Mouse (Mus musculus): ENCODE results near the gene Phf19. TPM values are rescaled to one million over a fixed set of nuclear protein-coding genes. Genes with fewer than 3 reads are reported as not detected.

Gene Phf19
- total RNA-seq, 2 experiments from 2014 or later, result 3.9 to 4.7 TPM

DNA sequence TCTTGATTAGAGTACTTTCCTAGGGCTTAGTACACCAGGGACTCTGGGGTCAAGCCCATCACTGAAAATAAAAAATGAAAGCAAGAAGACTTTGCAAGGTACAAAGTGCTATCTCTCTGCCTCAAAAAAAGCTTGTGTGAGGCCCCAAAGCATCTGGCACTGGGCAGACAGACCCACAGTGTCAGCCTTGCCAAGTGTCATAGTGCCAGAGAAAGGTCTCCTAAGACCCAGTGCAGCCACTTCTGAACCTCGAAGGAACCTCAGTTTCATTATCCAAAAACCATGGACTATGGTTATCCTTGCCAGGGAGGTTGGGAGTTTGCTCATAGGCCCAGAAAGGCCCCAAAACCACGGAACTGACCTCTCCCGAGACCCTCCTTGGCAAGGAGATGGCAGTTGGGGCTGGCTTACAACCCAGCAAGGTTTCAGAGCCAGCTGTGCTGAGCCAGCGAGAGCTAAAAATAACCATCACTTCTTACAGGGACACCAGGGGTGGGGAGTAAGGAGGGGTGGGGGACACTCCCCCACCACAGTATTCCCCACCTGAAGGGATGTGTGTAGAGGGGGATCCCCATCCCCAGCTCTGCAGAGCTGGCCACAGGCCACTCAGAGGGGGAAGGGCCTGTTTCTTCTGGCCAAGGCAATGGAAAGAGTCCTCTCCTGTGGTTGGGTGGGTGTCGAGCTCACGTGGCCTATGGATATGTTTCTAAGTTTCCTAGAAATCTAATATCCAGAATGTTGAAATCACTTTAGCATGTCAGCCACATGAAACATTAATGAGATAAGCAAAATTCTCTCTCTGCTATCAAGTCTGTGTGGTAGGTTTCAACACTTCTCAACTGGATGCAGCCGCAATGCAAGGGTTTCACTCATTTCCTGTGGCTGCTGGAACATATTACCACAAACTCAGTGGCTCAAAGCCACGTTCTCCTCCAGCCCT lies 24.7 kb upstream of the Phf19 start:
- DNase-seq, result peak; percentile 32

DNA sequence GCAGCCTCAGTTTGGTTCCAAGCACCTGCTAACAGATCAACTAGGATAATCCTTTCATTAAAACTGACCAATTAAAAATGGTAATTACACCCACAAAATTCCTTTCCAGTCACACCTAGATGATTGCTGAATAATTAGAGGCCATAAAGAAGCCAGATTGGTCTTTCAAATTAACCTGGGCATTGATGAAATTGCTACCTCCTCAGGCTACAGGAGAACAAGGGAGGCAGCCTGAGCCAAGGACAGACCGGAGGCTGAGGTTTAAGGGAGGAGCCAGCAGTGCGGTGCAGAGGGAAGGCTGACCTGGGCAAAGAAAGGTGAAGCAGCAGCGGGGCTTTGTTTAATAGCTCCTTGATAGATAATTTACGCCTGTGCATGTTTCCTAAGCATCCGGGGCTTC lies 23.6 kb upstream of the Phf19 start:
- no peak for DNase-seq

DNA sequence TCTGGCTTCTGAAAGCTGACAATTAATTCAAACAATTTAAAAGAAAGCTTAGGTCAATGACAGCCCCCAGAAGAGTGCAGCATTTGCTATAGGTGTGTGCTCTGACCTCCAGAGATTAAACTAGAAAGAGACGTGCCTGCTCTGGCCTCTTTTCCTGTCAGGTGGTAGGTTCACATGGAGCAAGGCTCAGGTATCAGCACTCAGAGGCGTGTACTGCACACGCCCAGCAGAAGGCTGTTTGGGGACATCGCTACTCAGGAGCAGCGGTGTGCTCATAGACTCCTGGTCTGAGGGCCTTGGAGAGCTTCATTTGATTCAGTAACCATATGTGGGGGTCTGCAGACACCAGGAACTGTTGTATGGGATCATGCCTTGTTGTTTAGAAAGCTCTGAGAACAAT lies 13.5 kb upstream of the Phf19 start:
- no peak for DNase-seq

- no peak for DNase-seq
Observed at GRCm38 (mm10) chr2:34922729-34923128, 8.9 kb upstream of the Phf19 start.

DNA sequence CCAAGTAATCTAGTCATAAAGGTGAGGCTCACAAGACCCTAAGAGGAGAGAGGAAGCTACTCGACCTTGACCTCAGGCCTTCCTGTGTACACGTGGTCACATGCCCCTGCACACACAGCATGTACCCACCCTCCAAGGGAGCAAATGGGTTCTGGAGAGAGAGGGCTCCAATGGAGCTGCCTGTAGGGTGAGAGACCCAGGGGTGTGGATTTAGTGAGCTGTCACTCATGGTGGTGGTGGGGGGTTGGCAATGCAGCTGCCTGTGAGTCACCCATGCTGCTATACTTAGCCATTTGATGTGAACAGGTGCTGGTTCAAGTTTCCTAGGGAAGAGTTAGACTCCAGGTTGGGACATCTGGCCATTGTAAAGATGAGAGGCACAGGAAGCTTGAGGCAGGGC lies 6.3 kb upstream of the Phf19 start:
- DNase-seq, result no peak

- DNase-seq, result no peak
Observed at GRCm38 (mm10) chr2:34915103-34915502, 1.3 kb upstream of the Phf19 start.

DNA sequence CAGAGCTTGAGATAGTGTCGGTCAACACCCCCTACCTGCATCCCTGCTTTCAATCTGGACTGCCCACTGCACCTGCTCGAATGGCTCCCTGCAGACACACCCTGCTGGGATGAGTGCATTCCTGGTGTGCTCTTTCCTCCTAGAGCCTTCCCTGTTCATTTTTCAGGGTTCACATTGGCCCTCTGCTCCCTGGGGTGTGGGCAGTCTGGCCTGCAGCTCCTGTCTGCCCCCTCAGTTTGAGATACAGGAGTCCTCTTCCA lies 927 bp upstream of the Phf19 start:
- DNase-seq, result no peak

GRCm38 (mm10) chr2:34914069-34914822 lies 420 bp upstream of the Phf19 start:
- peak; percentile 48 for DNase-seq

DNA sequence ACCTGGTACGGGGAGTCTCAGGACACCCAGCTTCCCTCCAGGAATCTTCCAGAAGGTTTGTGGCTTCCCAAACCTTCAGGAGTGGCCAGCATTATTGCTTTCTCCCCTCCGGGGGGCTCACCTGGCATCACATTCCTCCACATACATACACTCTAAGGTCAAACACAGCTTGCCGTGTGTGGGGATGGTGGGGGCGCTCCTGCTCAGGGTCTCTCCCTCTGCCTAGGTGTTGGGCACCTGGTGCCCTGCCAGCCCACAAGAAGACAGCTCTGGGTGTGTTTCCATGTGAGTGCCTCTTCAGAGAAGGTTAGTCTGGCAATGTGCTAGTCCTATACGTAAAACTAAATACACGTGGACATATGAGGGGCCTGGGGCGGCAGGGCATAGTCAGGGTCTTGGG lies 1.2 kb downstream of the Phf19 start:
- no peak for DNase-seq

DNA sequence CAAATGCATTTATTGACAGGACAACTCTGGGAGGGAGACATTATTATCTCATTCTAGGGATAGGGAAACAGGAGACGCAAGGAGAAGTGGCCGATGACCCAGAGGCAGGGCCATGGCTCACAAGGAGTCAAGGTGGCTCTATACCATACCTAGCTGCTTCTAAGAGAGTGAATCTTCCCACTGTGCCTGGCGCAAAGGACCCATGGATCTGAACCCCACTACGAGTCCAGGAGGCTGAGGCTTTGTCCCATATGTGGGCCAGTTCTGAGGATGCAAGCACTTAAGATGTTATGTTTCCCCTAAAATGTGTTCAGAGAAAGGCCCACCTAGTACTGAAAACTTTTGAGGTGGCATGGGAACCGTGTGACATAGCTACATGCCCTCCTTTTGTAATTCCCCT lies 2.0 kb downstream of the Phf19 start:
- DNase-seq, result no peak

GRCm38 (mm10) chr2:34909719-34910118 lies 4.1 kb downstream of the Phf19 start:
- DNase-seq, result no peak

DNA sequence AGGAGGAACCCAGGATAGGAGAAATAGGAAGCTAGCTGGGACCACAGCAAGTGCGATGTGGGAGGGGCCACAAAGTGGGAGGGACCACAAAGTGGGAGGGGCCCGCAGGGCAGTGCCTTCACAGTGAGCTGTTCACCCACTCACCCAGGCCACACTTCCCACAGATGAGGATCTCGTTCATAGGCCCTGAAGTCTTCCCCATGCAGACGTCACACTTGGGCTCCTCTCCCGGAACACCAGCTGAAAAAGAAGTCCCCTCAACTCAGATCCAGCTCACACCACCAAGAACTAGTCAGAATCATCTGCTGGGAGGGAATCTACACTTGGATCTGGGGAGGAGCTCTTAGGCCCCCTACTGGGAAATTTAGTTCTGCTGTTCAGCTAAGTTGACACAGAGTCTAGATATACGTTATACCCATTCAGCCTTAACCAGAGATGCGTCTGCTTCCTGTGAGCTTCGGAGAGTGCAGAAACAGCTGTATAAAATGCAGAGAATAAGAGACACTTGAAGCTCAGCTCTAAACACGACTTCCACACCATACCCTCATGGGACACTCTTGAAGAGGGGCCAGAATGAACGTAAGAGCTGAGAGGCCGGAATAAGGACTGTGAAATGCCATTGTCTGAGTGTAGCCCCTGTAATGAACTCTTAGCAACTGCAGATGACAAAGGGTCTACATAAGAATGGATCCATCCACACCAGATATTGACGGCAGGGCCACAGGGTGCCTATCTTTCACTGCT lies 6.8 kb downstream of the Phf19 start:
- DNase-seq, result peak; percentile 71

- no peak for DNase-seq
Observed at GRCm38 (mm10) chr2:34906426-34906825, 7.4 kb downstream of the Phf19 start.

DNA sequence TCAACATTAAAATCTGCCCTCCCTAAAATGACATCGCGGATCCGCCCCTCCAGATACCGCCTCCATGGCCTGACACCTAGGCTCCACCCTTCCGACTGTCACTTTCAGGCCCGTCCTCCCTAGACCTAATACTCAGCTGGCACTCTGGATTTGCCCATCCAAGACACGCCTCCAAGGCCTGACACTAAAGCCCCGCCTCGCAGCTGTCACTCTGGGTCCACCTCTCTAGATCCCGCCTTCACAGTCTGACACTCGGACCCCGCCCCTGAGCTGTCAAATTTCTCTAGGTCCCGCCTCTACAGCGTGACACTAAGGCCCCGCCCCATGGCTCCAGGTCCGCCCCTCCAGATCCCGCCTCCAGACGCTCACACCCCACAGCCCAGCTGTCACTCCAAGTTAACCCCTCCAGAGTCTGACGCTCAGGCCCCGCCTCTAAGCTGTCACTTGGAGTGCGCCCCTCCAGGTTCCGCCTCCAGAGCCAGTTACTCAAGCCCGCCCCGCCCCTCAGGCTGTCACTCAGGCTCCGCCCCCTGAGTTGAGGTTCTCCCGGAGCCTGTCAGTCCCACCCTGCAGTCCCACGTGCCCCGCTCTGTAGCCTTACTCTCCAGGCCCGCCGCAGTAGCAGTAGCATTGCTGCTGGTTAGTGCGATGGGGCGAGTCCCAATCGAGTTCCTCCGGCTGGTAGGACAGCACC lies 8.8 kb downstream of the Phf19 start:
- DNase-seq, result peak; percentile 97

DNA sequence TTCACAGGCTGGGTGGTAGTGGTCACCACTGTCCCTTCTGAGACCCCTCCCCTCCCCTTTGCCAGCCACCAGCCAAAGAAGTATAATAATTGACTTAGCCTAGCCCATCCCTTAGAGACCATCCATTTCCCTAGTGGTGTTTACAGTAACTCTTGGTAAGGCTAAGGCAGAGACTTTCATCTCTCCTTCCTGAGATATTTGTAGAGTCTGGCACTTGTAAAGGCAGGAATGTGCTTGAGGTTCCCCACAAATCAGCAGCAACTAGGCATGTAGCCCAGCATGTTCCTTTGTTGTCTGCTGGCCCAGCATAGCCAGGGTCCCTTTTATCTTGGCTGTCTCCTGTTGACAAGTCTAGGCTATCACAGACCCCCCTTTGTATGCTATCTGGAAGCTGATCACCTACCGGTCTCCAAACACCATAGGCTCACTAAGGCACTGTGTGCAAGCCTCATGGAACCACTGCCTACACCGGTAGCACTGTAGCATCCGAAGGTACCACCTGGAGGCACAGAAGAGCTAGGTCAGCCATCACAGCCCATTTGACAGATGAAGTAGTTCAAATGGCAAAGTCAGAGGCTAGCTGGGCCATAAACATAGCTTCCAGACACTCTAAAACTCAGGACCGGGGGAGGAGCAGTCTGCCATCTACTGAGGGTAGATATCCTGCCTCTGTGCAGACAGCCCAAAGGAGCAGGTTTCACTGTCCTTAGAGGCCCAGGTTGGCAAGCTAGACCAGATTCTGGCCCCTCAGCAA lies 10.0 kb downstream of the Phf19 start:
- DNase-seq, result no peak

GRCm38 (mm10) chr2:34903191-34903590 lies 10.6 kb downstream of the Phf19 start:
- no peak for DNase-seq

DNA sequence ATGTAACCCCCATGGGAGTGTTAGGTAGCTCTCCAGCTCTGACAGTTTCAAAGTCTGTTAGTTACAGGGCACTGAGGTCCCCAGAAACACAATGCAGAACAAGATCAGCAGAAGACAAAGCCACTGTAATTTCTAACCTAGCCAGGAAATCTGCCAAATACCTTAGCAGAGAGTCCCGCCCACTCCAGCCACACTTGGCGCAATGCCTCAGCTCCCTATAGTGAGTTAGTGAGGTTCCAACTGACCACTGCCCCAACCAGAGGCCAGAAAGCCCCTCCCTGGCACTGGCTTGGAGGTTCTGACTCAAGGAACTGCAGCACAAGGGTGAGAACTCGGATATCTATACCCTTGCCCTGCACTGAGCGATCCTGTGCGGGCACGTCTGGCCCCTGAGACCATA lies 11.1 kb downstream of the Phf19 start:
- no peak for DNase-seq

DNA sequence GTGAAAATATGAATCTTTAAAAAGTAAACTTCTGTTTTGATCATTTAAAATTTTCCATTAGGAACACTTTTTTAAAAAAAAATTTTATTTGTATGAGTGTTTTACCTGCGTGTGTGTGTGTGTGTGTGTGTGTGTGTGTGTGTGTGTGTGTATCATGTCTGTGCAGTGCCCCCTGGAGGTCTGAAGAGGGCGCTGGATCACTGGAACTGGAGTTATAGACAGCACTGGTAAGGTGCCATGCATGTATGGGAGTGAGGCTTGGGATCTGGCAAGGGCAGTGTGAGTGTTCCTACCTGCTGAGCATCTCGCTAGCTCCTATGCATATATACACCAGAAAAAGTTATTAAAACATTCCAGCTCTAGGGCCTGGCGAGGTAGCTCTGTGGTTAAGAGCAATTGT lies 12.1 kb downstream of the Phf19 start:
- no peak for DNase-seq

DNA sequence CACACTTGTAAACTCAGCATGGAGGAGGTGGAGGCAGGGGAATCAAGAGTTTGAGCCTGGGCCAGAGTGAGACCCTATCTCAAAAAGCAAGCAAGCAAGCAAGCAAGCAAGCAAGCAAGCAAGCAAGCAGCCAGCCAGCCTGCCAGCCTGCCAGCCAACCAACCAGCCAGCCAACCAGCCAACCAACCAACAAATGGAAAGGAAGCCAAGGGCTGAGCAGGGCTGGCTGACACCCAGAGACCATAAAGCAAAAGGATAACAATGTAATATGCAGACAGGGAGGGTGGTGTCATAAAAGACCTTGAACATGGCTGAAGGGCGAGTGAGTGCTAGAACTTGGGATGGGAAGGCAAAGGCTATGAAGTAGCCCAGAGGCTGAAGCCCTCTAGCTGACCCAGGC lies 13.4 kb downstream of the Phf19 start:
- DNase-seq, result no peak

DNA sequence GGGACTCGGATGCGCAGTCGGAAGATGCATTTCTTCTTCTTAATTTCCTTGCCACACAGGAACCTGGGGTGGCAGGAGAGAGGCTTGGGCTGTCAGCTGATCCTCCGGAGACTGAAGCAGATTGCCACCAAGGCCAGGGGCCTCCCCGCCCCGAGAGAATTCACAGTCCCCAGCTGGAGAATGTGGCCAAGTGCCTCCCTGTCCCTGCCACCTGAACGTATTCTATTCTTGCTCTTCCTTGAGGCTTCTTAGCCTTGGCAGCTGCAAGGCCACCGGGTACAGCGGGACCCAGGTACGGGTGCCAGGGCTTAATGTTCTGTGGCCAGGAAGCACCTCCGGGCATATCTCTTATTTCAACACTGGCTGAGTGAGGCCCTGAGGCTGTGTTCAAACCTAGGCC lies 14.1 kb downstream of the Phf19 start:
- no peak for DNase-seq

DNA sequence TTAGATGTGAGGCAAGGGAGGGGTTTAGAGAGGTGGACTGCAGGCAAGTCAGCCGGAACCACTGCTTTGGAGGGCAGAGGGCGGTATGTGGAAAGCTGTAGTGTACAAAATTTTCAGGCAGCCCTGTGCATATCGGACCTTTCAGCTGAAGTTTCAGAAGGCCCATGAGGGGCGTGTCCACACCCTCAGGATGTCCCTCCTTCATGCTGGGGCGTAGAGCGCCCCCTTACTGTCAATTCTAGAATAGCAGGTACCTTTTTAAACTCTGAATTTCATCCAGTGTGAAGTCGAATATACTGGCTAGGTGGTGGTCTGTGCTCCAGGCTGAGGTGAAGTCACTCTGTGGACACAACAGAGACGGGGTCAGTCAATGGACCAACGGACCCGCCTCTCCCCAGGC lies 16.0 kb downstream of the Phf19 start:
- no peak for DNase-seq
